Mouse (Mus musculus) megakaryocyte-erythroid progenitor cell, adult 5 weeks (primary cell): Measurements from ENCODE around the gene Npy5r. TPM values are rescaled to one million over a fixed set of nuclear protein-coding genes. Genes with fewer than 3 reads are reported as not detected.

Experiments used
- polyA plus RNA-seq: library from polyadenylated mRNA; stranded (reverse); fragments of >175 nt; gene quantifications from 2 replicates; pipeline ENCODE4 v1.2.3, GENCODE M21; 2012

Gene Npy5r
- not detected in 2 replicates for polyA plus RNA-seq

GRCm38 (mm10) chr8:66687511-66688329 is at the start of gene Npy5r:
Npy5r (minus strand) TSS chr8:66688128.

DNA sequence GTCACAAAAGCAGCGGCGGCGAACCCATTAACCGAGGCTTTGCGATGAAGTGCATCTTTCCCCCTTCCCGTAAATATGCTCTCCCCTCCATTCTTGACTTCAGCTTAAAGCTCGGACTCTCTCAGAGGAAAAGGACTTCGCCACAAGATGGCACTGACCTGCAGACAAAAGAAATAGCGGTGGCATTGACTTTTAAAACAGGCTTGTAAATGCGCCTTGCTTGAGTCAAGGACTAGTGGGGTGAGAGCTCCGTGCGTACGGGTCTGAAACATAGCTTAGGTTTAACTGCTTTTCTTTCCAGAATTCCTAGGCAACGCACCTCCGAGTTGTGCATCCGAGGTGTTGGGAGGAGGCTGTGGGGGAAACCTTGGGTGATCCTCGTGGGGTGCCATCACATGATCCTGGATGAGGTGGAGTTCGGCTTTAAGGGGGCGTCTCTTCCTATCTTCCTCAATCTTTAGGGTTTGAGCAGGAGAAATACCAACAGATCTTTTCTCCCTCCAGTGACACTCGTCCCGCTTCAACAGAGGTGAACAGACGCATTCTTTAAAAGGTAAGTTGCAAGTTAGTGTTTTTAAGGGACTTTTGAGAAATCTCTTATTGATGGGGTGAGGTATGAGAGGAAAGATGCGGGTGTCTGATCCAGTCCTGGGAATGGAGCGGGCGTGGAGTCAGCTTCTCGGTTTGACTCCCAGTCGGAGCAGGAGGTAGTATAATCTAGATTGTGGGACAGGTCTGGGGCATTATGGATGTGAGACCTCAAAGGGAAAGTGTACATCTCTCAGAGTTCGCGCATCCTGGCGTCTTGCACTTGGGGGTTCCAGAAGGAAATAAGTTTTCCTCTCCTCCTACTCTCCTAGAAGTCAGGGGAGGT is 9.3 kb upstream of the Npy5r start, which contains the start of gene Npy1r:
Npy1r (plus strand) TSS at position 223 of the 874 bp plus-strand sequence.

Other genes starting within 250 kb of the Npy5r start
- 7.7 and 10.2 TPM in 2 replicates for gene Tma16, start 201.6 kb downstream of the Npy5r start, polyA plus RNA-seq
- not detected in 2 replicates for gene Tktl2, start 176.4 kb downstream of the Npy5r start, polyA plus RNA-seq
- not detected in 2 replicates for gene Npy1r, start 9.1 kb upstream of the Npy5r start, polyA plus RNA-seq
- 28.0 and 29.8 TPM in 2 replicates for gene Naf1, start 172.1 kb upstream of the Npy5r start, polyA plus RNA-seq